Mouse (Mus musculus): ENCODE measurements around the gene Acsl3.

DNA sequence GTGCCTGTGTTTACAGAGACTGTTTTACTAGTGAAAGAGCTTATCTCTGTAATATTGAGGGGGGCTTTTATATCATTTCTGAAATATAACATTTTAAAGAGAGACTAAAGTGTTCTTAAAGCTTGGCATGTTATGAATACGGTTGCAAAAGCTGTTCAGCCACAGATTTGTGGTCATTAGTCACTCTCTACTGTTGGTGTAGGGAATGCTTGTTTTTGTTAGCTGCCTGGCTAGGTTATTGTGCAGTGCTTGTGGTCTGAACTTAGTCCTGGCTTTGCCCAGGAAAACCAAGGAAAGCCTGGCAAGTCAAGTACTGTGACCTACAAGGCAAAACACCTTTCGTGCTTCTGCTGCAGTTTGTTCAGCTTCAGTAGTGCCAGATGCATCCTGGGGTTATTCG is 44.1 kb downstream of the Acsl3 start:
- TF ChIP-seq MAX (IDR thresholded peaks at IDR 0.05) (no peak), CTCF (IDR thresholded peaks at IDR 0.05; ENCODE audit: control insufficient read depth, insufficient read depth, insufficient read length) (no peak)

Measured in C2C12 (cell line).